Mouse (Mus musculus): Measurements from ENCODE around the gene Plekhs1. TPM values are rescaled to one million over a fixed set of nuclear protein-coding genes. Genes with fewer than 3 reads are reported as not detected.

The Plekhs1 gene
- polyA plus RNA-seq, 1 experiment from 2014 or later = 0.15 TPM

DNA sequence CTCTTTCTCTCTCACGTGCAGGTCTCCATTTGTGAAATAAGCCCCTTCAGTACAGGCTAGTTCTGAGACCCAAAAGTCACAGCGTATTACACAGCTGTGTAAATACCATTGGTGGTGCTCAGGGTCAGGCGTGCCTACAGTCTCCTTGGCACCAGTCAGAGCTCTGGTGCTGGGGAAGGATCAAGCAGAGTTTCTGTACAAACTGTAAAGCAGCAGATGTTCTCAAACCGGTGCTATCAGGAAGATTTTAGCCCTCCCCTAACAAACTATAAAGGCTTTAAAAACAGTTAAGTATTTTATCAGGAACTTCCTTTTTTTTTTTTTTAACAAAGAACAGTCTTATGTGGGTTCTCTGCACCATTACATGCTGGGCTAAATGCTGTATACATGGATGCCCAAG lies 1.3 kb downstream of the Plekhs1 start:
- no peak for DNase-seq (ENCODE audit: extremely low spot score, low spot score)
- Histone ChIP-seq H3K36me3 (replicated peaks) (no peaks in the 10 kb centered on the region), H3K27ac (no peak overlapping the region), H3K27me3 (ENCODE audit: poor library complexity, severe bottlenecking) (no peaks in the 10 kb centered on the region), H3K9me3 (no peaks in the 10 kb centered on the region), H3K4me3 (no peak overlapping the region), H3K4me1 (peaks cover 9% of the 10 kb centered on the region; the same call in 1 of the 2 replicates)
- 86% methylated on average over 4 of the region's 4 CpGs for WGBS

DNA sequence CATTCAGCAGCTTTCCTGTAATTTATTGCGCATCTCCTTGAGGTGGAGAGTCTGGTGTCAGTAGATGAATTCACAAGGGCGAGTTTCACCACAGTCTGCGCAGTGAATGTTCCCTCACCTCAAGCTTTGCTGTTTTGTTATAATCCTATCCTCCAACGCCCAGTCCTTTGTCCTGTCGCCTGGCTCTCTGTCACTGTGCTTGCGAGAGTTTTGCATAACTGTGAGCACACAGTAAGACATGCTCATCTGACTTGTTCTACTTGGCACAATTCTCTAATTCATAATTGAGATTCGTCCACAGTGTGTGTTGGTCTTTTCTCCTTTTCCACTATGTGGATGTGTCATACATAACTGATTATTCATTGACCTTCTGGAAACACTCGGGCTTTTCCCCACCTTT lies 5.0 kb downstream of the Plekhs1 start:
- no peaks in the 10 kb centered on the region for H3K36me3 ChIP-seq (replicated peaks)
- H3K9me3 ChIP-seq = no peaks in the 10 kb centered on the region
- no peak for DNase-seq (ENCODE audit: extremely low spot score, low spot score)
- H3K4me3 ChIP-seq = no peak overlapping the region
- H3K27ac ChIP-seq = no peak overlapping the region
- no peaks in the 10 kb centered on the region for H3K27me3 ChIP-seq (ENCODE audit: poor library complexity, severe bottlenecking)
- WGBS = 87% methylated on average over 8 of the region's 8 CpGs
- peaks cover 7% of the 10 kb centered on the region; the same call in 1 of the 2 replicates for H3K4me1 ChIP-seq

DNA sequence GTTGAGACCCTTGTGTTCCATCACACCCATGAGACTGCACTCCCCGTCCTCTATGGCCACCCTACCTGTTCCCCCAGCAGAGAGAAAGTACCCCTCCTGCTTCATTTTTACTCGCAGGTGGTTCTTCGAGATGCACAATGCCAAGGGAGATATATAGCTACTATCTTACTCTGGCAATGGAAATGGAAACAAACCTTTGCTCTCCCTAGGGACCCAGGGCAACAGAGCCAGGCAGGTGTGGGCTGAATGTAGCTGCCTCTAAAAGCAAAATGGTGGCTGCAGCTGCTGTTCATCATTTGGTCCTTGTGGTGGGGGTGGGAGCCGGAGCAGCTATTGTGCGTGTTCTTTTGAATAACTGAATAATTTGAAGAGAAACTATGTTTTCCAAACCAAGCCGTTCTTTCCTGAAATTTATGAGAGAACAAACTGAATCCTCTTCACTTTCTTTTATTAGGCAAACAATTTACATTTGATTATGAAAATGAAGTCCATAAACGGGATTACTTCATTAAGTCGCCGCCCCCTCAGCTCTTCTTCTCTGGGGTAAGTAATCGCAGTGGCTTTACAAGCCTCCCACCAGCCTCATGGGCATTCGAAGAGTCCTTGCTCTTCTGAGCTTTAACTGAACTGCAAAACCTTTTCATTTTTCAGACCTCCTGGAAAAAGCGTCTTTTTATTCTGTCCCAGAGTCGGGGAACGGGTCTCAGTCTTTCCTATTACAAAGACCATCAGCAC lies 9.0 kb downstream of the Plekhs1 start:
- 91% methylated on average over 14 of the region's 14 CpGs for WGBS
- H3K4me1 ChIP-seq = peaks cover 40% of the 10 kb centered on the region
- H3K36me3 ChIP-seq (replicated peaks) = no peaks in the 10 kb centered on the region
- H3K4me3 ChIP-seq = no peak overlapping the region
- H3K9me3 ChIP-seq = no peaks in the 10 kb centered on the region
- H3K27ac ChIP-seq = no peak overlapping the region
- H3K27me3 ChIP-seq (ENCODE audit: poor library complexity, severe bottlenecking) = peaks cover 9% of the 10 kb centered on the region; the same call in 1 of the 2 replicates
- DNase-seq (ENCODE audit: extremely low spot score, low spot score) = no peak

DNA sequence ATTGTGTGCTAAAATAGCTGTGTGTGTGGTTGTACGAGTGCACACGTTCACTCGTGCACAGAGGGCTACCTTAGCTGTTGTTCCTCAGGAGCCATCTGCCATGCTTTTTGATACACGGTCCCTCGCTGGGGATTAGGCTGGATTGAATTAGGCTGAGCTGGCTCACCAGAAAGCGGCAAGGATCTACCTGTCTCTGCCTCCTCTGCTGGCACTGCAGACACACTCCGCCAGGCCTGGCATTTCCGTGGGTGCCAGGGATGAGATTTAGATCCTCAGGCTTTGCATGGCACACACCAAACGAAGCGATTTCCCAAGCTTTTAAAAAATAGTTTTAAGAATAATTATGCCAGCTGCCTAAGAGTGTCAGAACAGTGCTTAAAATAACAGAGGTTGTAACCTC lies 10.5 kb downstream of the Plekhs1 start:
- Histone ChIP-seq H3K27me3 (ENCODE audit: poor library complexity, severe bottlenecking) (peaks cover 12% of the 10 kb centered on the region; the same call in 1 of the 2 replicates), H3K27ac (no peak overlapping the region)
- no peak for DNase-seq (ENCODE audit: extremely low spot score, low spot score)

GRCm38 (mm10) chr19:56474869-56475550 lies 13.6 kb downstream of the Plekhs1 start:
- WGBS = 65% methylated on average over 19 of the region's 19 CpGs
- DNase-seq (ENCODE audit: extremely low spot score, low spot score) = no peak
- peak overlapping the region; percentile 16 for H3K4me3 ChIP-seq

More for the DNA sequence above, 10.5 kb downstream of the Plekhs1 start:
- WGBS = 83% methylated on average over 10 of the region's 10 CpGs
- no peaks in the 10 kb centered on the region for H3K36me3 ChIP-seq (replicated peaks)
- H3K9me3 ChIP-seq = no peaks in the 10 kb centered on the region
- H3K4me3 ChIP-seq = no peak overlapping the region
- H3K4me1 ChIP-seq = peaks cover 48% of the 10 kb centered on the region

GRCm38 (mm10) chr19:56476546-56476945 lies 15.1 kb downstream of the Plekhs1 start:
- peaks cover 12% of the 10 kb centered on the region; the same call in 1 of the 2 replicates for H3K27me3 ChIP-seq (ENCODE audit: poor library complexity, severe bottlenecking)
- H3K9me3 ChIP-seq = no peaks in the 10 kb centered on the region
- H3K36me3 ChIP-seq (replicated peaks) = no peaks in the 10 kb centered on the region
- no peak for DNase-seq (ENCODE audit: extremely low spot score, low spot score)
- H3K4me3 ChIP-seq = no peak overlapping the region
- peaks cover 60% of the 10 kb centered on the region for H3K4me1 ChIP-seq
- 21% methylated on average over 2 of the region's 2 CpGs for WGBS
- H3K27ac ChIP-seq = no peak overlapping the region

More at GRCm38 (mm10) chr19:56474869-56475550, 13.6 kb downstream of the Plekhs1 start:
- no peaks in the 10 kb centered on the region for H3K36me3 ChIP-seq (replicated peaks)
- no peaks in the 10 kb centered on the region for H3K9me3 ChIP-seq
- peaks cover 12% of the 10 kb centered on the region; the same call in 1 of the 2 replicates for H3K27me3 ChIP-seq (ENCODE audit: poor library complexity, severe bottlenecking)
- no peak overlapping the region; the same call in 1 of the 2 replicates for H3K27ac ChIP-seq
- H3K4me1 ChIP-seq = peaks cover 64% of the 10 kb centered on the region

- WGBS = 83% methylated on average over 5 of the region's 5 CpGs
Observed at GRCm38 (mm10) chr19:56477253-56477652, 15.8 kb downstream of the Plekhs1 start.

GRCm38 (mm10) chr19:56477832-56478231 lies 16.4 kb downstream of the Plekhs1 start:
- Histone ChIP-seq H3K27me3 (ENCODE audit: poor library complexity, severe bottlenecking) (peaks cover 12% of the 10 kb centered on the region; the same call in 1 of the 2 replicates), H3K4me3 (no peak overlapping the region)
- DNase-seq (ENCODE audit: extremely low spot score, low spot score) = no peak

More at GRCm38 (mm10) chr19:56477253-56477652, 15.8 kb downstream of the Plekhs1 start:
- Histone ChIP-seq H3K27me3 (ENCODE audit: poor library complexity, severe bottlenecking) (peaks cover 12% of the 10 kb centered on the region; the same call in 1 of the 2 replicates), H3K4me1 (peaks cover 55% of the 10 kb centered on the region), H3K36me3 (replicated peaks) (no peaks in the 10 kb centered on the region), H3K9me3 (no peaks in the 10 kb centered on the region), H3K27ac (no peak overlapping the region), H3K4me3 (no peak overlapping the region)
- no peak for DNase-seq (ENCODE audit: extremely low spot score, low spot score)

GRCm38 (mm10) chr19:56484630-56485375 lies 23.4 kb downstream of the Plekhs1 start:
- 58% methylated on average over 13 of the region's 13 CpGs for WGBS
- H3K4me1 ChIP-seq = peaks cover 28% of the 10 kb centered on the region

More at GRCm38 (mm10) chr19:56477832-56478231, 16.4 kb downstream of the Plekhs1 start:
- WGBS = 49% methylated on average over 3 of the region's 3 CpGs
- H3K27ac ChIP-seq = no peak overlapping the region
- H3K9me3 ChIP-seq = no peaks in the 10 kb centered on the region
- H3K4me1 ChIP-seq = peaks cover 49% of the 10 kb centered on the region
- H3K36me3 ChIP-seq (replicated peaks) = no peaks in the 10 kb centered on the region

GRCm38 (mm10) chr19:56485376-56486271 lies 24.2 kb downstream of the Plekhs1 start:
- peak overlapping the region; percentile 68; the same call in 1 of the 2 replicates for H3K27ac ChIP-seq
- no peak for DNase-seq (ENCODE audit: extremely low spot score, low spot score)
- 48% methylated on average over 13 of the region's 13 CpGs for WGBS

More at GRCm38 (mm10) chr19:56484630-56485375, 23.4 kb downstream of the Plekhs1 start:
- DNase-seq (ENCODE audit: extremely low spot score, low spot score) = no peak
- H3K9me3 ChIP-seq = no peaks in the 10 kb centered on the region
- no peaks in the 10 kb centered on the region; the same call in 1 of the 2 replicates for H3K27me3 ChIP-seq (ENCODE audit: poor library complexity, severe bottlenecking)
- peak overlapping the region; percentile 68; the same call in 1 of the 2 replicates for H3K27ac ChIP-seq
- no peaks in the 10 kb centered on the region for H3K36me3 ChIP-seq (replicated peaks)
- H3K4me3 ChIP-seq = no peak overlapping the region

GRCm38 (mm10) chr19:56486926-56487325 lies 25.5 kb downstream of the Plekhs1 start:
- no peak overlapping the region for H3K27ac ChIP-seq
- no peak for DNase-seq (ENCODE audit: extremely low spot score, low spot score)
- H3K27me3 ChIP-seq (ENCODE audit: poor library complexity, severe bottlenecking) = no peaks in the 10 kb centered on the region; the same call in 1 of the 2 replicates
- WGBS = 92% methylated on average over 7 of the region's 7 CpGs
- H3K36me3 ChIP-seq (replicated peaks) = no peaks in the 10 kb centered on the region
- no peak overlapping the region for H3K4me3 ChIP-seq
- no peaks in the 10 kb centered on the region for H3K9me3 ChIP-seq
- peaks cover 28% of the 10 kb centered on the region for H3K4me1 ChIP-seq

More at GRCm38 (mm10) chr19:56485376-56486271, 24.2 kb downstream of the Plekhs1 start:
- Histone ChIP-seq H3K36me3 (replicated peaks) (no peaks in the 10 kb centered on the region), H3K27me3 (ENCODE audit: poor library complexity, severe bottlenecking) (no peaks in the 10 kb centered on the region; the same call in 1 of the 2 replicates), H3K4me3 (no peak overlapping the region), H3K9me3 (no peaks in the 10 kb centered on the region), H3K4me1 (peaks cover 28% of the 10 kb centered on the region)
